Mouse (Mus musculus) cerebellum, adult 2 months (tissue): Measurements from ENCODE around the gene Tmem198.

Experiments used
- CTCF ChIP-seq: fragments of 200-500 bp; IDR thresholded peaks from 2 replicates; pipeline ENCODE4 v1.5.1; 2011; ENCODE audit warnings: low read depth, mild to moderate bottlenecking, control low read depth, low read length, moderate library complexity, borderline replicate concordance; ENCODE audit not compliant: insufficient read depth
- POLR2A ChIP-seq: fragments of 200-500 bp; IDR thresholded peaks from 2 replicates; pipeline ENCODE4 v1.6.1; 2011; ENCODE audit warnings: low read length, control low read depth, borderline replicate concordance; ENCODE audit not compliant: insufficient read depth

- TF ChIP-seq CTCF (no peak), POLR2A (no peak)
Measured at GRCm38 (mm10) chr1:75524679-75525078, 45.3 kb downstream of the Tmem198 start.
